Mouse (Mus musculus): ENCODE results near the gene Grk1. TPM values are rescaled to one million over a fixed set of nuclear protein-coding genes. Genes with fewer than 3 reads are reported as not detected.

Gene Grk1
- total and polyA plus RNA-seq, 3 experiments = under 0.01 to 0.03 TPM; not detected in 1

DNA sequence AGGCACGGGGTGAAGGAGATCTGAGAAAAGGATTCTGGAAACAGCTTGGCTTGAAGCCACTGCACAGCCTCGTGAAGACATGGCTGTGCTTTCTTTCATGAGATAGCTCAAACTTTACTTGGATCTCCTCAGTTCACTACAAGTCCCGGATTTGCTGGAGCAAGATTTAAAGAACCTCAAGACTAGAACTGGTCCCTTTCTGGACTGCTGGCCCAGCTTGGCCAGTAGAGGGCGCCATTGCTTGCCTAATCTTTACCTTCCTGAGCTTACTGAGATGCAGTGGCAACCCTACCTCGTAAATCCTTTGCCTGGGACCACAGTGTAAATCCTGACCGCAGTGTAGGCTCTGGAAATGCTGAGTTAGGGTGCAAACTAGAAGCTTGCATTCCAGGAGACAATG, 6.7 kb downstream of the Grk1 start:
- TF ChIP-seq ZMIZ1 (IDR thresholded peaks at IDR 0.05; ENCODE audit: low read depth, low read length) = no peak
- TF ChIP-seq TAL1 (IDR thresholded peaks at IDR 0.05; ENCODE audit: low read length) = no peak
- TF ChIP-seq ZNF384 (IDR thresholded peaks at IDR 0.05; ENCODE audit: low read depth, low read length) = no peak
- TF ChIP-seq E2F4 (IDR thresholded peaks at IDR 0.05; ENCODE audit: borderline replicate concordance, low read depth, low read length) = no peak
- TF ChIP-seq MAFK (IDR thresholded peaks at IDR 0.05; ENCODE audit: borderline replicate concordance, low read depth, low read length) = no peak
- TF ChIP-seq CHD2 (IDR thresholded peaks at IDR 0.05; ENCODE audit: low read length) = no peak
- no peak for TF ChIP-seq MXI1 (IDR thresholded peaks at IDR 0.05; ENCODE audit: low read depth, low read length)
- TF ChIP-seq TBP (IDR thresholded peaks at IDR 0.05; ENCODE audit: low read depth, low read length) = no peak
- no peak for TF ChIP-seq KAT2A (conservative IDR thresholded peaks at IDR 0.05; ENCODE audit: low read depth, low read length)
- no peak for TF ChIP-seq USF2 (IDR thresholded peaks at IDR 0.05; ENCODE audit: borderline replicate concordance in 1 of 2, insufficient read depth in 1 of 2, low read depth in 1 of 2, low read length in 2 of 2)
- no peak for TF ChIP-seq POLR2AphosphoS5 (IDR thresholded peaks at IDR 0.05; ENCODE audit: borderline replicate concordance, low read depth, low read length)
- peak; percentile 91 to 96 (median 95) for TF ChIP-seq CTCF (IDR thresholded peaks at IDR 0.05 in 2 of 3, conservative IDR thresholded peaks at IDR 0.05 in 1 of 3; ENCODE audit: control insufficient read depth in 1 of 3, insufficient read depth in 1 of 3, low read depth in 2 of 3, low read length in 3 of 3, poor library complexity in 1 of 3, severe bottlenecking in 1 of 3)
- no peak for TF ChIP-seq MAX (IDR thresholded peaks at IDR 0.05; ENCODE audit: low read length)
- peak; percentile 69 for TF ChIP-seq SMC3 (IDR thresholded peaks at IDR 0.05; ENCODE audit: low read depth, low read length)
- no peak for TF ChIP-seq JUND (IDR thresholded peaks at IDR 0.05; ENCODE audit: low read depth, low read length)
- TF ChIP-seq SIN3A (IDR thresholded peaks at IDR 0.05; ENCODE audit: low read length) = no peak
- no peak for TF ChIP-seq NELFE (IDR thresholded peaks at IDR 0.05; ENCODE audit: low read depth, low read length)
- TF ChIP-seq BHLHE40 (IDR thresholded peaks at IDR 0.05; ENCODE audit: borderline replicate concordance, low read depth, low read length) = no peak
- TF ChIP-seq UBTF (IDR thresholded peaks at IDR 0.05; ENCODE audit: borderline replicate concordance, insufficient read depth, low read depth, low read length) = no peak
- TF ChIP-seq POLR2A (IDR thresholded peaks at IDR 0.05; ENCODE audit: control insufficient read depth in 1 of 2, insufficient read depth in 1 of 2, low read depth in 1 of 2, low read length in 2 of 2, poor library complexity in 1 of 2) = no peak
- no peak for TF ChIP-seq USF1 (IDR thresholded peaks at IDR 0.05; ENCODE audit: low read depth, low read length)
- no peak for TF ChIP-seq MYC (IDR thresholded peaks at IDR 0.05; ENCODE audit: low read depth, low read length)
- TF ChIP-seq RAD21 (IDR thresholded peaks at IDR 0.05; ENCODE audit: low read depth, low read length) = peak; percentile 84
- no peak for TF ChIP-seq EP300 (IDR thresholded peaks at IDR 0.05; ENCODE audit: low read depth in 1 of 2, low read length in 2 of 2)
- TF ChIP-seq GABPA (IDR thresholded peaks at IDR 0.05; ENCODE audit: low read depth, low read length) = no peak
- TF ChIP-seq ZKSCAN1 (IDR thresholded peaks at IDR 0.05; ENCODE audit: low read depth, low read length) = no peak
- no peak for TF ChIP-seq CHD1 (IDR thresholded peaks at IDR 0.05; ENCODE audit: low read depth, low read length)
- TF ChIP-seq TCF12 (IDR thresholded peaks at IDR 0.05; ENCODE audit: low read depth, low read length) = no peak
- TF ChIP-seq POLR2AphosphoS2 (IDR thresholded peaks at IDR 0.05; ENCODE audit: low read length) = no peak
- no peak for TF ChIP-seq MAZ (IDR thresholded peaks at IDR 0.05; ENCODE audit: low read depth, low read length)
- peak; percentile 52 for TF ChIP-seq ZC3H11A (IDR thresholded peaks at IDR 0.05; ENCODE audit: low read depth, low read length)
- no peak for TF ChIP-seq HCFC1 (IDR thresholded peaks at IDR 0.05; ENCODE audit: low read depth, low read length)
- no peak for TF ChIP-seq GATA1 (IDR thresholded peaks at IDR 0.05; ENCODE audit: low read depth, low read length)
- TF ChIP-seq ETS1 (IDR thresholded peaks at IDR 0.05; ENCODE audit: low read depth, low read length) = no peak
- no peak for TF ChIP-seq RCOR1 (IDR thresholded peaks at IDR 0.05; ENCODE audit: low read depth, low read length)
- Histone ChIP-seq H3K79me2 (ENCODE audit: control insufficient read depth, insufficient read depth, low read length, poor library complexity) (no peaks in the 10 kb centered on the region), H3K9me3 (replicated peaks; ENCODE audit: insufficient read depth, low read length) (no peaks in the 10 kb centered on the region), H3K4me1 (ENCODE audit: control insufficient read depth in 1 of 2, insufficient read depth in 2 of 2, low read length in 2 of 2) (no peaks in the 10 kb centered on the region), H3K27me3 (ENCODE audit: control insufficient read depth in 1 of 2, insufficient read depth in 2 of 2, low read length in 2 of 2) (peaks cover 0 to 2% of the 10 kb centered on the region in 2 experiments; a peak in 2 of 4 replicates), H3K27ac (ENCODE audit: control insufficient read depth, low read depth, low read length) (no peak overlapping the region), H3K4me3 (ENCODE audit: control insufficient read depth in 1 of 2, insufficient read depth in 1 of 2, low read depth in 2 of 2, low read length in 2 of 2) (no peak overlapping the region), H3K9ac (ENCODE audit: control insufficient read depth, low read depth, low read length, poor library complexity, severe bottlenecking) (no peak overlapping the region), H3K36me3 (ENCODE audit: control insufficient read depth in 1 of 2, insufficient read depth in 2 of 2, low read length in 2 of 2) (no peaks in the 10 kb centered on the region)
- DNase-seq (ENCODE audit: low read depth, low spot score) = peak; percentile 76
